Mouse (Mus musculus) limb, embryonic 12.5 days (tissue): ENCODE results near the gene Nccrp1. TPM values are rescaled to one million over a fixed set of nuclear protein-coding genes. Genes with fewer than 3 reads are reported as not detected.
A peak's percentile ranks its signal among the peaks of the same experiment; 100 is the strongest.

ENCODE experiments used
- ATAC-seq: fragments of 200-750 bp; cut with Nextera tagmentation; 2 replicates; pipeline ENCODE4 v1.8.0; 2017; ENCODE audit warnings: low read depth, moderate TSS enrichment; ENCODE audit not compliant: insufficient number of reproducible peaks, insufficient read depth, low FRiP score, low TSS enrichment
- H3K27ac ChIP-seq: fragments of 300-500 bp; sonication (generic); 2 replicates; pipeline ENCODE4 v1.5.1; 2016; ENCODE audit warnings: mild to moderate bottlenecking, moderate library complexity
- H3K27me3 ChIP-seq: fragments of 300-500 bp; sonication (generic); 2 replicates; pipeline ENCODE4 v1.6.1; 2016; ENCODE audit warnings: mild to moderate bottlenecking, moderate library complexity
- H3K36me3 ChIP-seq: fragments of 300-500 bp; sonication (generic); 2 replicates; pipeline ENCODE4 v1.6.1; 2016; ENCODE audit warnings: mild to moderate bottlenecking, moderate library complexity
- H3K4me1 ChIP-seq: fragments of 300-500 bp; sonication (generic); replicated peaks from 2 replicates; pipeline ENCODE4 v1.6.1; 2016
- H3K4me2 ChIP-seq: fragments of 300-500 bp; sonication (generic); 2 replicates; pipeline ENCODE4 v1.6.1; 2016; ENCODE audit warnings: mild to moderate bottlenecking, moderate library complexity
- H3K4me3 ChIP-seq: fragments of 300-500 bp; sonication (generic); replicated peaks from 2 replicates; pipeline ENCODE4 v1.5.1; 2016; ENCODE audit warnings: mild to moderate bottlenecking
- H3K9ac ChIP-seq: fragments of 300-500 bp; sonication (generic); replicated peaks from 2 replicates; pipeline ENCODE4 v1.6.1; 2016; ENCODE audit warnings: mild to moderate bottlenecking, moderate library complexity
- H3K9me3 ChIP-seq: fragments of 300-500 bp; sonication (generic); 2 replicates; pipeline ENCODE4 v1.6.1; 2016; ENCODE audit warnings: mild to moderate bottlenecking, moderate library complexity
- WGBS: fragments of 180-500 bp; shearing (Covaris S2); methylation state at CpG from one replicate; pipeline ENCODE4 v1.1.7; 2016; 5-methylcytosine and 5-hydroxymethylcytosine counted together
- polyA plus RNA-seq: library from polyadenylated mRNA; unstranded; fragments of >200 nt; fragmentation: Nextera tagmentation; extraction: Ambion mirVana; gene quantifications from 2 replicates; pipeline ENCODE4 v1.2.1, GENCODE M21; 2016

Gene Nccrp1
- not detected in 2 replicates for polyA plus RNA-seq

- 0 out of 2 replicates have a peak, but pooled peaks cover 3% of the 10 kb centered on the region for H3K9me3 ChIP-seq
- 0 out of 2 replicates have a peak within 1 kb of the TSS, but pooled peaks have one; percentile 34 for H3K9ac ChIP-seq
- peaks cover 53% of the 10 kb centered on the region for H3K27me3 ChIP-seq
- no peak within 1 kb of the TSS for H3K27ac ChIP-seq
- H3K4me2 ChIP-seq: peak within 1 kb of the TSS; percentile 57
- 8% methylated on average over 5 of the region's 5 CpGs for WGBS
- H3K4me3 ChIP-seq: peak within 1 kb of the TSS; percentile 30
- peaks cover 17% of the 10 kb centered on the region for H3K4me1 ChIP-seq
- ATAC-seq: no peak
- H3K36me3 ChIP-seq: no peaks in the 10 kb centered on the region
These were observed at the start of gene Nccrp1 for GRCm38 (mm10) chr7:28547154-28547553. Nccrp1 (minus strand) TSS chr7:28547254.

- ATAC-seq: no peak
- no peak overlapping the region for H3K9ac ChIP-seq
- H3K36me3 ChIP-seq: peaks cover 8% of the 10 kb centered on the region
- H3K4me1 ChIP-seq: peaks cover 53% of the 10 kb centered on the region
- no peak overlapping the region; the same call in 1 of the 2 replicates for H3K27ac ChIP-seq
- H3K4me2 ChIP-seq: peak overlapping the region; percentile 85
- WGBS: 82% methylated on average over 8 of the region's 8 CpGs
- H3K27me3 ChIP-seq: no peaks in the 10 kb centered on the region
- H3K9me3 ChIP-seq: no peaks in the 10 kb centered on the region
- H3K4me3 ChIP-seq: peak overlapping the region; percentile 64; the same call in 1 of the 2 replicates
These were observed 48.8 kb upstream of the Nccrp1 start for GRCm38 (mm10) chr7:28595751-28596435.

- H3K9ac ChIP-seq: no peak overlapping the region; the same call in none of the 2 replicates
- H3K27ac ChIP-seq: peak overlapping the region; percentile 74
- H3K36me3 ChIP-seq: peaks cover 8% of the 10 kb centered on the region
- peaks cover 63% of the 10 kb centered on the region for H3K4me1 ChIP-seq
- WGBS: 43% methylated on average over 14 of the region's 14 CpGs
- H3K27me3 ChIP-seq: no peaks in the 10 kb centered on the region
- no peak for ATAC-seq
- no peaks in the 10 kb centered on the region for H3K9me3 ChIP-seq
- peak overlapping the region; percentile 26; the same call in 1 of the 2 replicates for H3K4me2 ChIP-seq
- H3K4me3 ChIP-seq: no peak overlapping the region
These were observed 46.4 kb upstream of the Nccrp1 start for GRCm38 (mm10) chr7:28593206-28594111.

- Histone ChIP-seq H3K4me3 (no peak overlapping the region), H3K4me2 (no peak overlapping the region), H3K4me1 (peaks cover 73% of the 10 kb centered on the region), H3K9me3 (no peaks in the 10 kb centered on the region), H3K27ac (no peak overlapping the region), H3K36me3 (peaks cover 8% of the 10 kb centered on the region), H3K27me3 (no peaks in the 10 kb centered on the region), H3K9ac (no peak overlapping the region)
- 75% methylated on average over 1 of the region's 1 CpGs for WGBS
- no peak for ATAC-seq
These were observed 44.8 kb upstream of the Nccrp1 start for GRCm38 (mm10) chr7:28591862-28592261.

- Histone ChIP-seq H3K4me3 (no peak overlapping the region), H3K36me3 (peaks cover 3% of the 10 kb centered on the region; the same call in 1 of the 2 replicates), H3K4me2 (no peak overlapping the region), H3K9me3 (no peaks in the 10 kb centered on the region), H3K27me3 (no peaks in the 10 kb centered on the region), H3K9ac (0 out of 2 replicates have a peak overlapping the region, but pooled peaks have one; percentile 23), H3K4me1 (peaks cover 70% of the 10 kb centered on the region), H3K27ac (peak overlapping the region; percentile 73)
- ATAC-seq: no peak
These were observed 40.6 kb upstream of the Nccrp1 start for GRCm38 (mm10) chr7:28587644-28588043.

- ATAC-seq: 0 out of 2 replicates have a peak, but pooled peaks have one; percentile 8
- Histone ChIP-seq H3K36me3 (peaks cover 3% of the 10 kb centered on the region), H3K27ac (peak overlapping the region; percentile 73), H3K9ac (no peak overlapping the region; the same call in 1 of the 2 replicates), H3K4me2 (no peak overlapping the region; the same call in 1 of the 2 replicates), H3K27me3 (no peaks in the 10 kb centered on the region), H3K9me3 (no peaks in the 10 kb centered on the region), H3K4me1 (peaks cover 62% of the 10 kb centered on the region), H3K4me3 (no peak overlapping the region)
- whole genome bisulfite sequencing: 55% methylated on average over 6 of the region's 6 CpGs
These were observed 39.8 kb upstream of the Nccrp1 start for GRCm38 (mm10) chr7:28586663-28587411.

- Histone ChIP-seq H3K4me3 (no peak overlapping the region), H3K27me3 (no peaks in the 10 kb centered on the region), H3K9me3 (no peaks in the 10 kb centered on the region), H3K36me3 (no peaks in the 10 kb centered on the region; the same call in 1 of the 2 replicates), H3K27ac (no peak overlapping the region), H3K9ac (no peak overlapping the region), H3K4me2 (no peak overlapping the region), H3K4me1 (peaks cover 58% of the 10 kb centered on the region)
- ATAC-seq: no peak
- 78% methylated on average over 6 of the region's 6 CpGs for WGBS
These were observed 37.9 kb upstream of the Nccrp1 start for GRCm38 (mm10) chr7:28585001-28585400.

GRCm38 (mm10) chr7:28584468-28584867 is 37.4 kb upstream of the Nccrp1 start:
- Histone ChIP-seq H3K9me3 (no peaks in the 10 kb centered on the region), H3K27me3 (no peaks in the 10 kb centered on the region), H3K9ac (no peak overlapping the region), H3K4me3 (no peak overlapping the region), H3K4me1 (peaks cover 57% of the 10 kb centered on the region), H3K27ac (no peak overlapping the region), H3K36me3 (no peaks in the 10 kb centered on the region; the same call in 1 of the 2 replicates), H3K4me2 (no peak overlapping the region)
- no peak for ATAC-seq
- WGBS: 61% methylated on average over 4 of the region's 4 CpGs

- Histone ChIP-seq H3K4me2 (no peak overlapping the region), H3K27ac (no peak overlapping the region), H3K27me3 (no peaks in the 10 kb centered on the region), H3K9ac (no peak overlapping the region), H3K4me3 (no peak overlapping the region), H3K4me1 (peaks cover 57% of the 10 kb centered on the region), H3K36me3 (peaks cover 5% of the 10 kb centered on the region; the same call in 1 of the 2 replicates), H3K9me3 (no peaks in the 10 kb centered on the region)
- no peak for ATAC-seq
- WGBS: 71% methylated on average over 8 of the region's 8 CpGs
These were observed 36.7 kb upstream of the Nccrp1 start for GRCm38 (mm10) chr7:28583570-28584344.

GRCm38 (mm10) chr7:28582841-28583240 is 35.8 kb upstream of the Nccrp1 start:
- no peaks in the 10 kb centered on the region for H3K27me3 ChIP-seq
- peaks cover 56% of the 10 kb centered on the region for H3K4me1 ChIP-seq
- no peak overlapping the region for H3K4me2 ChIP-seq
- no peak for ATAC-seq
- H3K36me3 ChIP-seq: peaks cover 6% of the 10 kb centered on the region; the same call in 1 of the 2 replicates
- no peak overlapping the region for H3K27ac ChIP-seq
- no peak overlapping the region for H3K4me3 ChIP-seq
- no peaks in the 10 kb centered on the region for H3K9me3 ChIP-seq
- WGBS: 88% methylated on average over 11 of the region's 11 CpGs
- H3K9ac ChIP-seq: no peak overlapping the region
